In genomic region chr7:115144947-115145346, GRCm38 (mm10) we compare ENCODE assay signal across 26 mouse cellular contexts.
DNase-seq lines count a peak whose midpoint lies in the region; ATAC-seq and TF ChIP-seq lines count a peak whose summit lies in the region.
"Had no signal": no experiment of that assay in that cellular context is flagged by ENCODE, and none has a peak within 500 bp of the region (broad histone marks: within the 10 kb centered on the region; RNA-seq: fewer than 3 reads in every experiment).

No protein-coding gene starts in this region.

- whole genome bisulfite sequencing in lung, embryonic 14.5 days = 24% methylated on average over 2 of the region's 2 CpGs
- 20% methylated on average over 2 of the region's 2 CpGs for WGBS in embryonic facial prominence, embryonic 12.5 days
- WGBS in embryonic facial prominence, embryonic 13.5 days = 10% methylated on average over 2 of the region's 2 CpGs
- 12% methylated on average over 2 of the region's 2 CpGs for WGBS in limb, embryonic 14.5 days

- TF ChIP-seq CTCF in lung, embryonic 14.5 days (IDR thresholded peaks at IDR 0.05; ENCODE audit: low read depth) = no peak

- H3K4me2 ChIP-seq in lung, embryonic 14.5 days = no peak overlapping the region
- H3K4me2 ChIP-seq in embryonic facial prominence, embryonic 12.5 days (replicated peaks) = no peak overlapping the region
- H3K4me2 ChIP-seq in embryonic facial prominence, embryonic 13.5 days = no peak overlapping the region
- no peak overlapping the region for H3K4me2 ChIP-seq in limb, embryonic 14.5 days (replicated peaks; ENCODE audit: low read depth, low read length, severe bottlenecking)
- H3K4me2 ChIP-seq: embryonic facial prominence, embryonic 15.5 days; heart, embryonic 12.5 days; heart, embryonic 15.5 days; hindbrain, embryonic 13.5 days had no signal

- DNase-seq in lung, embryonic 14.5 days = peak; percentile 18
- no peak for DNase-seq in lung, postnatal 10 days
- DNase-seq in limb, embryonic 14.5 days (ENCODE audit: low spot score) = peak; percentile 25
- DNase-seq in kidney, adult 18-20 months = no peak
- DNase-seq: adrenal gland, adult 2 months; adrenal gland, postnatal 14 days; cerebellum, adult 11 months; cerebellum, adult 2 months; cerebellum, adult 9-11 months; cerebellum, postnatal 25 days; embryo, embryonic 11 days; forebrain, postnatal 0 days; gastrocnemius, postnatal 25 days; heart, adult 18-20 months; heart, postnatal 10 days; heart, postnatal 36 days had no signal

- ATAC-seq in lung, embryonic 14.5 days (ENCODE audit: insufficient read depth) = no peak; the same call in 1 of the 2 replicates
- peak; percentile 84 for ATAC-seq in embryonic facial prominence, embryonic 12.5 days (ENCODE audit: insufficient number of reproducible peaks, insufficient read depth, low FRiP score, low TSS enrichment)
- ATAC-seq in embryonic facial prominence, embryonic 13.5 days (ENCODE audit: insufficient number of reproducible peaks, insufficient read depth, low FRiP score, low TSS enrichment, low read depth) = peak; percentile 56; the same call in 1 of the 2 replicates
- ATAC-seq in limb, embryonic 14.5 days (ENCODE audit: low FRiP score, low read depth) = 0 out of 2 replicates have a peak, but pooled peaks have one; percentile 23
- ATAC-seq: CD4-positive, CD25-positive, alpha-beta regulatory T cell, adult 4 months; forebrain, embryonic 14.5 days; forebrain, postnatal 0 days; hindbrain, embryonic 16.5 days had no signal

- no peaks in the 10 kb centered on the region for H3K4me1 ChIP-seq in lung, embryonic 14.5 days (ENCODE audit: insufficient read depth)
- no peaks in the 10 kb centered on the region; the same call in 1 of the 2 replicates for H3K4me1 ChIP-seq in embryonic facial prominence, embryonic 12.5 days
- H3K4me1 ChIP-seq in embryonic facial prominence, embryonic 13.5 days = peaks cover 9% of the 10 kb centered on the region
- H3K4me1 ChIP-seq in limb, embryonic 14.5 days (ENCODE audit: control insufficient read depth, insufficient read depth, low read length) = no peaks in the 10 kb centered on the region; the same call in 1 of the 2 replicates
- H3K4me1 ChIP-seq: embryonic facial prominence, embryonic 15.5 days; heart, embryonic 12.5 days; heart, embryonic 15.5 days had no signal

- H3K4me3 ChIP-seq in lung, embryonic 14.5 days (ENCODE audit: low read depth, low read length) = no peak overlapping the region
- H3K4me3 ChIP-seq in embryonic facial prominence, embryonic 12.5 days = no peak overlapping the region
- no peak overlapping the region for H3K4me3 ChIP-seq in embryonic facial prominence, embryonic 13.5 days
- H3K4me3 ChIP-seq in limb, embryonic 14.5 days (replicated peaks; ENCODE audit: low read length) = no peak overlapping the region
- H3K4me3 ChIP-seq: embryonic facial prominence, embryonic 15.5 days; heart, embryonic 12.5 days; heart, embryonic 15.5 days; hindbrain, embryonic 10.5 days; hindbrain, embryonic 13.5 days had no signal

- H3K27me3 ChIP-seq in lung, embryonic 14.5 days (ENCODE audit: insufficient read depth, low read length) = no peaks in the 10 kb centered on the region
- H3K27me3 ChIP-seq in embryonic facial prominence, embryonic 12.5 days = 0 out of 2 replicates have a peak, but pooled peaks cover 4% of the 10 kb centered on the region
- no peaks in the 10 kb centered on the region for H3K27me3 ChIP-seq in embryonic facial prominence, embryonic 13.5 days
- H3K27me3 ChIP-seq in limb, embryonic 14.5 days (ENCODE audit: control insufficient read depth, insufficient read depth, low read length) = no peaks in the 10 kb centered on the region
- H3K27me3 ChIP-seq: embryonic facial prominence, embryonic 15.5 days; heart, embryonic 12.5 days; heart, embryonic 15.5 days had no signal

- no peaks in the 10 kb centered on the region for H3K36me3 ChIP-seq in lung, embryonic 14.5 days (ENCODE audit: insufficient read depth)
- no peaks in the 10 kb centered on the region for H3K36me3 ChIP-seq in embryonic facial prominence, embryonic 12.5 days
- H3K36me3 ChIP-seq in embryonic facial prominence, embryonic 13.5 days = no peaks in the 10 kb centered on the region
- H3K36me3 ChIP-seq in limb, embryonic 14.5 days (ENCODE audit: control insufficient read depth, insufficient read depth, low read length) = no peaks in the 10 kb centered on the region
- H3K36me3 ChIP-seq: embryonic facial prominence, embryonic 15.5 days; heart, embryonic 12.5 days; heart, embryonic 15.5 days; hindbrain, embryonic 10.5 days; hindbrain, embryonic 13.5 days had no signal

- TF ChIP-seq POLR2A in limb, embryonic 14.5 days (IDR thresholded peaks at IDR 0.05; ENCODE audit: borderline replicate concordance, extremely low read depth, insufficient read depth, insufficient read length) = no peak

- H3K9ac ChIP-seq in lung, embryonic 14.5 days = no peak overlapping the region
- no peak overlapping the region for H3K9ac ChIP-seq in embryonic facial prominence, embryonic 12.5 days
- no peak overlapping the region for H3K9ac ChIP-seq in embryonic facial prominence, embryonic 13.5 days
- no peak overlapping the region for H3K9ac ChIP-seq in limb, embryonic 14.5 days (ENCODE audit: low read depth, low read length, severe bottlenecking)
- H3K9ac ChIP-seq: embryonic facial prominence, embryonic 15.5 days; forebrain, postnatal 0 days; heart, embryonic 12.5 days; heart, embryonic 15.5 days; hindbrain, embryonic 13.5 days had no signal

- H3K9me3 ChIP-seq in lung, embryonic 14.5 days (ENCODE audit: low read depth, low read length) = no peaks in the 10 kb centered on the region
- no peaks in the 10 kb centered on the region for H3K9me3 ChIP-seq in embryonic facial prominence, embryonic 12.5 days
- no peaks in the 10 kb centered on the region for H3K9me3 ChIP-seq in embryonic facial prominence, embryonic 13.5 days
- H3K9me3 ChIP-seq in limb, embryonic 14.5 days (ENCODE audit: control insufficient read depth, low read length) = no peaks in the 10 kb centered on the region
- H3K9me3 ChIP-seq: embryonic facial prominence, embryonic 15.5 days; heart, embryonic 12.5 days; heart, embryonic 15.5 days; hindbrain, embryonic 10.5 days; hindbrain, embryonic 13.5 days had no signal

- H3K27ac ChIP-seq in lung, embryonic 14.5 days (ENCODE audit: low read depth) = no peak overlapping the region
- H3K27ac ChIP-seq in embryonic facial prominence, embryonic 12.5 days = no peak overlapping the region
- no peak overlapping the region for H3K27ac ChIP-seq in embryonic facial prominence, embryonic 13.5 days
- H3K27ac ChIP-seq in limb, embryonic 14.5 days (replicated peaks; ENCODE audit: low read depth, low read length) = no peak overlapping the region
- H3K27ac ChIP-seq: embryonic facial prominence, embryonic 15.5 days; heart, embryonic 15.5 days; hindbrain, embryonic 10.5 days; hindbrain, embryonic 13.5 days had no signal

Comparison
In these comparisons a context has a peak if more than half of its experiments do, and no peak if none do; other contexts are left out.
1. DNase-seq: peak in lung, embryonic 14.5 days (single experiment) and limb, embryonic 14.5 days (single experiment); none in lung, postnatal 10 days (single experiment) and kidney, adult 18-20 months (single experiment).